Mouse (Mus musculus) cerebellum, adult 8-10 months (tissue): ENCODE results near the gene Tmem201.

Source experiments
- DNase-seq: peaks from one replicate; pipeline ENCODE4 v3.0.0; 2022

Tmem201 gene

DNA sequence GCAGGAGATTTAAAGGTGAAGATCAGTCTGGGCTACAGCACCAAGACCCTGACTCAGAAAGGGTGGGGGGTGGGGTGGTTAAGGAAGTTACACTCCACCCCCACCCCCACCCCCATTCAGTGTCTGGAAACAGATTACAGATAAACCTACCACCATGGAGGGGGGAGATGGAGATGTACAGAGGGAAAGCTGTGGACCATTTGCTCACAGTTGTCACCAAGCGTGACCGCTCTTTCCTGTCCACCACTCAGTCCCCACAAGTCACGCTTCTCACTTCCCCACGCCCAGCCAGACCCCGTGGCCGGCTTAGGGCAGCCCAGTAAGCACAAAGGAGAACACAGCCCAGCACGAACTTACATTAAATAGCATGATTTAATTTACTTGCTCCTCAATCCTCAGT, 6.3 kb upstream of the Tmem201 start:
- no peak for DNase-seq

DNA sequence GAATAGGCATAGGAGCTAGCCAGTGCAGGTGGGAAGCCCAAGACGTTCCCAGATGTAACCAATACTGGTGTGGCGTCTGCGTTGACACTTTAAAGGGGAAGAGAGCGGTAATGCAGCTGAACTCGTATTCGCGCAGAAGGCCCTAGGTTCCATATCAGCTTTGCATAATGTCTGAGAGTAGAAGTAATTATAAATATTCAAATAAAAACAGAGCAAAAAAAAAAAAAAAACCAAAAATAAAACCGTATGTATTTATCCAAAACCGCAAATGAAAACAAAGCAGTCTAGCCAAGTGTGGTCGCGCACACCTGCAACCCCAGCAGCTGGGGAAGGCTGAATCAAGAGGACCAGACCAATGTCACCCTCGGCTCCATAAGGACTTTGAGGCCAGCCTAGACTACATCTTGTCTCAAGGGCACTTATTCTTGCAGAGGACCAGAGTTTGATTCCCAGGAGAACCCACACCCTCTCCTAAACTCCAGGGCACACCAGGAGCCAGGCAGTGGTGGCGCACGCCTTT, 4.2 kb upstream of the Tmem201 start:
- no peak for DNase-seq

DNA sequence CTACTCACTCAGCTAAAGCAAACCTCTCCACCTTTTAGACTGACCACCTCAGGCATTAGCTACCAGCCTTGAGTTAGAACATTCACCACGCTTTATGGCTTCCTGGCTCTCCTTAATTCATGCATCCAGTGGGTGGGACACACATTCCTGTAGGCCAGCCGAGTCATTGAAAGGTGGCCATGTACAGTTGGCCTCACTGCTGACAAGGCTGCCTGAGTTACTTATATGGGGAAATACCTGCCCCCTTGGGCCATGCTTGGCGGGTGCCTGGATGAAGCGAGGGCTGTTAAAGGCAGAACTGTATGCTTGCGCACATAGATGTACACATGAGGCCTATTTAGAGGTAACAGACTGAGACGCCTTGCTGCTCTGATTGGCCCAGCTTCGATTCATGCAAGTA, 2.5 kb upstream of the Tmem201 start:
- no peak for DNase-seq

DNA sequence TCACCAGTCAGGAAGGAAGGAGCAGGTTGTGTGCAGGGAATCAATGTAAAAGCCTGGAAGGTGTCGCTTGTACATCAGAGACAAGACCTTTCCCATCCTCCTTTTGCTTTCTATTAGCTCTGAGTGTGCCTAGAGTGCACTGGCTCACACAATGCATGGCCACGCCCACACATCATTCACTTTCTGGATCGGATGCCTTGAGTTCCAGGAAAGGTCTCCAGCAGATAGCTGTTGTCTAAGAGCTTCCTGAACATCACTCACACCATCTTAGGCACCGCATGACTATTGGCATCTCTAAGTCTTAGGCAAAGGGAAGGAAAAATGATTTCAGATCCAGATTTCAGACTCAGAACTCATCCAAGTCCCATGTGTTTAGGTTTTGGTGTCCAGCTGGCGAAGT, 1.6 kb upstream of the Tmem201 start:
- no peak for DNase-seq

DNA sequence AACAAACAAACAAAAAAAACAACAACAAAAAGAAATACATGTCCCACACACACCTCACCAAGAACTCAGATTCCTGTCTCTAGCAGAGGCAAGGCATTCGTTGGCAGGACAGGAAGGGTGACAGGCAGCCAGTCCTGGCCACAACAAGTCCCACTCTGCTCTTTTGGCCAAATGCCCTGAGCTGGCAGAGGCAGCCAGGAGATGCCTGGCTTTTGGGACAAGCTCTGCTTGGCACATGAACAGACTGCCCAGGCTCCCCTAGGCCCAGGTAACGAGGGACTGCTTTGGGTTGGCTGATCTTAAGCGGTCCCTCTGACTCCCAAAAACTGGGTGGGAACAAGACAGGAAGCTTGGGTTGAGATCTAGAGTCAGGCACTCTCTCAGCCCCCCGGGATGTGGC, 1.3 kb downstream of the Tmem201 start:
- DNase-seq = peak; percentile 93

DNA sequence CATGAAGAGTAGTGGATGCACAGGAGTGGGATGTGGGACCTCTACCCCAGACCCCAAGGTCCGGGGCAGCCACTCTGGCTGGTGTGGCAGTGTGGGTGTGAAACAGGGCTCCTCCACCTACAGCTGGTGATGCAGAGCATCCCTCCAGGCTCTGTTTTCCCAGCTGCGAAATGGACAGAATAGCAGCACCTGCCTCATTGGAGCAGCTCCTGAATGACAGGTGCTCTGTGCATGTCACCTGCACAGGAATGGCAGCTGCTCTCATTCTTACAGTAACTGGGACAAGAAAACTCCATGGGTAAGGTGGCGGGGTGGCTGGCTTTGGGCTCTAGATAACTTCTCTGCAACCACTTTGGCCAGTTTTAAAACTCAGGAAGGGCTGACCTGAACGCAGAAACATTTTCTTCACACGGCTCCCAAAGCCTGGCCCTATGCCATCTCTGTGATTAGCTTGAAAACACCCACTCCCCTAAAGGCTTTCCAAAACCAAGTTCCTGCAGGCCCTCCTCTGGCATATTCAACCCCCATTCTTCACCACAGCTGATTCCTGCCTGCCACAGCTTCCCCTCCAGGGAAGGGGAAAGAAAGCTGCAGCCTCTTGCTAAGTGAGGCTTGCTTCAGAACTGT, 2.1 kb downstream of the Tmem201 start:
- DNase-seq = peak; percentile 59

DNA sequence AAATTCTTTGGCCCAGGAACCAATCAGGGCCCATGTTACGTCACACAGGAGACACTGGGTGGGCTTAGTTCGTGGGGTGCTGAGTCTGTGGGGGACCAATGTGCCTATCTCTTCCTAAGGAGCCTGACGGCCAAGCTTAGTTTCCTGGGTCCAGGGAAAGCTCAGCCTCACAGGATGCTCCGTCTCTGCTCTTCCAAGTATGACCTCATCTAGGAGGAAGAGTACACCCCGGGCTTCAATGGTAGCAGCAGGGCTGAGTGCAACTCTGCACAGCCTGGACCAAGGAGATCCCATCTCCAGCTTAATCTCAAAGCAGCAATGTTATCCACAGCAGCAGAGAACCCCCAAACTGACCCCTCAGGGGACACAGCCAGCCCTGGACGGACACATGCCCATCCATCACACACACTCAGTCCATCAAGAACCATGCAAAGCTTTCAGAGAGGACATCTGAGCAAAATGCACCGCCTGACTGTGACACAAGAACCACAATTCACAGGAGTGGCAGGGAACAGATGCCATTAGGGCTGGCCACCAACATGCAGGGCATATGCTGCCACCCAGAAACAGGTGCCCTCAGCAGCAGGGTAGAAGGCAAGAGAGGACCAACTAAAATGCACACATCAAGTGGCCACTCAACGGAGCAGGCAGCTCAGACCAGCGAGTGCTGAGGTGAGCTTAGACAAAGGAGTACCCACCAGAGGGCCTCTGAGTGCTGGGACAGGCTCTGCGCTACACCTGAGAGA, 2.9 kb downstream of the Tmem201 start:
- peak; percentile 84 for DNase-seq

DNA sequence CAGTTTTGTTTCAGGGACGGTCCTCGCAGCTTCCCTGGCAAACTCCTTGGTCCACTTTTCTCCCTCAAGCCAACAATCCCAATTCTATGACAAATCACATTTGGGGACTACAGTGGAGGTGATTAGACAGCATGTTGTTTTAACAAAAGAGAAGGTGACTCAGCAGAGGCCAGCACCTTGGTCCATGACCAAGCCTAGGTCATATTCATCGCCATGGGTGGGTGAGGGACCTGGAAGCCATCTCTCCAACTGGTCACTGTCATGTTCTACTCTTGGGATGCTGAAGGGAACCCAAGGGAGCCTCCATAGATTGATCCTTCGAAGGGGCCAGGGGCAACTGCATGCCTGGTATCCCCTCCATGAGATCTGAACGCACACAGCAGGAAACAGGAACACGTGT, 3.6 kb downstream of the Tmem201 start:
- DNase-seq = peak; percentile 35

DNA sequence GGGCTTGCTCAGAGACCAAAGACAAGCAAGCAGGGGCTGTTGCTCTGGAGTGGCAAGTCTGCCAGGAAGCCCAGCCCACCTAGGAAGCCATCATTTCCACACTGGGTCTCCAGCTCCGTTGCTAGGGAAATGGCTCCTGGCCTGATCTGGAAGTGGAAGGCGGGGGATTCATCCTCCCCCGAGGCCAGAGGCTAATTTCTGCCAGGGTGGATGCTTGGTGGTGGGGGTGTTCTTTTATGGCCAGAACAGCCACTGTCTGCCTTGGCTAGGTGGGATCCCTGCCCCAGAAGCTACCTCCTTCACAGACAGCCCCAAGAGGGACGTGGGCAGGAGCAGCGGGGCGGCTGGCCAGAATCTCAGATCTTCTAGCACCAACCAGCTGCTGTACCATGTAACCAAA, 4.1 kb downstream of the Tmem201 start:
- no peak for DNase-seq

DNA sequence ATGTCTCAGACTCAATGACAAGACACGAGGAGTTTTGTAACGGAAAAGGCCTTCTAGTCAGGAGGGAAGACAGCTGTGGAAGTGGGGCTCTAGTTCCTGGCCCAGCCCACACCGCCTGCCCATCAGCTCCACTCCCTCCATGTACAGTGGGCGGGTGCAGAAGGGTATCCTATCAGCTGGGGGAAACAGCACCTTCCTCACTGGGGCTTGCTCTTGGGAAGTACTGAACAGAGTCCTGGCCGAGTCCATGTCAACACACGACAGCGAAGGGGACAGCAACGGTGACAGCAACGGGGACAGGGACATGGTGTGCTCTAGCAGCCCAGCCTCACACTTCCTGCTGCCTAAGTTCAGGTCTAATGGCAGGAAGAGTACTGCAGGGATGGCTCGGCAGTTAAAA, 5.0 kb downstream of the Tmem201 start:
- DNase-seq = no peak

DNA sequence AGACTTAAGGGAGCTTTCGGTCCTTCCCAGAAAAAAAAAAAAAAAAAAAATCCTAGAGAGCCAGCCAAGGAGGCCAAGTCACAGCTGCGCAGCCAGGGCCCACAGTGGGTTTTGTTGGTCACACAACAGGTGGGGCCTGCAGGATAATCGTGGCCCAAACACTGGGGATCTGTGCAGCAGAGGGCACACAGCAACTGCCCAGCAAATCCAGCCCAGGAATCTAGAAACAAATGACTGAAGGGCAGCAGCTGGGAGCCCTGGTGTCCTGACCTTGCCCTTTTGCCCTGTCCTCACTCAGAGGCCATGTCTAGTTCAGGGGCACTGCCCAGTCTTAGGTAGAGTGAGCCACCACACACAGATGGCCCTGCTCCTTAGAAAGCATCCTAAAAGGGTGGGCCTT, 5.5 kb downstream of the Tmem201 start:
- no peak for DNase-seq

DNA sequence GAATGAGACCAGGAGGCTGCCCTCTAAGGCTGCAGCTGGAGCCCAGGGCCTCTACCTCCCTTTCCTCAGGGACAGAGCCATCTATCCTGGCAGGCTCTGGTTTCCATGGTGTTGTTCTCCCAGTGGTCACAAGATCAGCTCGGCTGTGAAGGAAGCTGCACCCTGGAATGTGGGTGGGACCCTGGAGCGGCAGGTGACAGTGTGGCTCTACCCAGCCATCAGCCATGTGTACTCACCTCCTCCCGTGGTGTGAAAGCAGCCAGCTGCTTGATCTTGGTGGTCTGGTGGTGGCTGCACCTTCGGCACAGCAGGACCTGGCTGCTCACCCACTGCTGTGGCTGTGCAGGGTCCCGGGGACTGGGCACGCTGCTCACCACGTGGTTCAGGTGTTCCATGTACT, 7.0 kb downstream of the Tmem201 start:
- no peak for DNase-seq

DNA sequence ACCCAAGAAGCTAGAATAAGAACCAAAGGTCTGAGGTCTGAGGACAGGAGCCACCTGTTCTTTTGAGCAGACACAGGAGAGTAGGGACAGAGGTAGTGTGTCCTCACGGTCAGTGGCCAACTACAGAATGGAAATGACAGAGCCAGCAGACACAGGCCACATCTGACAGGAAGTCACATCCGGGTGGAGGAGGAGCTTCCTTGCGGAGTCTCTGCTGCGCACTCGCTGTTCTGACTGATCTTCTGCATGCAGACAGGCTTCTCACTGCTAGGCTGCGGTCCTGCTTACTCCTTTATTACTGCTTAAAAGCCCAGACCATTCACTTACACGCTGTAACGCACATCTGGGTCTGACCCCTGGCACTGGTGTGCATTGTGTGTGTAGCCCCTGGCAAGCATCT, 9.0 kb downstream of the Tmem201 start:
- no peak for DNase-seq

DNA sequence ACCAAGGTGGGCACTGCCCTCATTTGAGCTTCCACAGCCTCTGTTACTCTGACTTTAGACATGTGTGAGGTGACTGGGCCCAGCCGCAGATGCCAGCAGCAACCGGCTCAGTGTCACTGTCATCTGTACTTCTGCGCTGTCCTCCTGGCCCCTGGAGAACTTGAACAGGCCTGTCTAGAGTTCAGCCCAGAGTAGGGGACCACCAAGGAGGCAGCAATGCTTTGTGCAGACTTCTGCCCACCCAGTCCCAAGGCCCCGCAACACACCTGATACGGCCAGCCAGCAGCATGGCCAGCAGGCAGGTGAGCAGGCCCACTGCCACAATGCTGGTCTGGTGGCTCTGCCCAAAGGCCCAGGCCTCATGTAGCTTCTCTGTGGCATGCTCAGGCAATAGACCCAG, 10.2 kb downstream of the Tmem201 start:
- DNase-seq = no peak

DNA sequence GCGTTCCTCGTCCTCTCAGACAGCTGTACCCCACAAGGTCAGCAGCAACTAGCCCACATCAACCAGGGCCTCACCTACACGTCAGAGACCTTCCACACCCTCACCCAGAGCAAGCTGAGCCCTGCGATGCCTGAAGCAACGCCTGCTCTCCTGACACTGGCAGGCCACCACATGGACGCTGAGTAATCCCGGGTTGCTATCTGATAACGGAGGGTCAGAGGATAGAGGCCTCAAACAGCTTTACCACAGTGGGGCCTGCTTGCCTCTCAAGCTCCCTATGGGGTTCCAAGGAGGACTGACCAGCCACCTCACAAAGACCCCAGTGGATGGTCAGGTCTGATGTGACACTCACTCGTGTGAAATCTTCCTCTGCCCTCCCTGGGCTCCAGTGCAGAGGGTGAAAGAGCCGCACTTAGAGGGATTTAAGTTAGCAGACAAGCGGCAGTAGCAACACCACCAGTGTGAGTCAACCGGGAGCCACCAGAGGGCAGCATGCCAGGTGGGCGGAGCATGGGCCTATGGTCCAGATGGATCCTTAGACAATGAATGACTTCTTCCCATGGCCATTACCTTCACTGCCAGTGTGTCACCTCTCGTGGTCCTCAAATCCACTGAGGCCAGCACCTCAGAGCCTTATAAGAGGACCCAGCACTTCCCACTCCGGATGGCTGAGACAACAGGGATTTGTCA, 12.0 kb downstream of the Tmem201 start:
- peak; percentile 94 for DNase-seq

DNA sequence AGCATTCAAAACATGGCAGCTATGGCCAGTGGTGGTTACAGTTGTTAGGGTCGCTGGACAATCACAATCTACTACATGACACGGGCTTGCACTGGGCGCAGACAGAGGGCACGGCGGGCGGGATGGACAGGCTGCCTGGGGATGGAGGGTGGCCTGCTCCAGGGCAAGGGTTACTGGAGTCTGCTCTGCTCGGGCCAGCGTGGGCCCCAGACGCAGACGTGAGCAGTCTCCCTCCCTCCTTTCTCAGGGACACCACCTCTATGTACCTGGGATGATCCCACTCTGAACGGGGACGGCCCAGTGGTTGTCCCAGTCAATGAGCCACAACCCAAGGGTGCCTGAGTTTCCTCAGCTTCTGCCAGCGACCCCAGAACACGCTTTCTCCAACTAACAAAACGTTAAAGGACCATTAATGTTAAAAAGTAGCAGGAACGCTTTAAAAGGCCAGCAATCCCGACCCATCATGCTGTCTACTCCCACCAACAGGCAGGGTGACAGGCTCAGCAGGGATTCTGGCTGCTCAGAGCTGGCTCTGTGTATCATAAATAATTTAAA, 12.9 kb downstream of the Tmem201 start:
- DNase-seq = no peak

DNA sequence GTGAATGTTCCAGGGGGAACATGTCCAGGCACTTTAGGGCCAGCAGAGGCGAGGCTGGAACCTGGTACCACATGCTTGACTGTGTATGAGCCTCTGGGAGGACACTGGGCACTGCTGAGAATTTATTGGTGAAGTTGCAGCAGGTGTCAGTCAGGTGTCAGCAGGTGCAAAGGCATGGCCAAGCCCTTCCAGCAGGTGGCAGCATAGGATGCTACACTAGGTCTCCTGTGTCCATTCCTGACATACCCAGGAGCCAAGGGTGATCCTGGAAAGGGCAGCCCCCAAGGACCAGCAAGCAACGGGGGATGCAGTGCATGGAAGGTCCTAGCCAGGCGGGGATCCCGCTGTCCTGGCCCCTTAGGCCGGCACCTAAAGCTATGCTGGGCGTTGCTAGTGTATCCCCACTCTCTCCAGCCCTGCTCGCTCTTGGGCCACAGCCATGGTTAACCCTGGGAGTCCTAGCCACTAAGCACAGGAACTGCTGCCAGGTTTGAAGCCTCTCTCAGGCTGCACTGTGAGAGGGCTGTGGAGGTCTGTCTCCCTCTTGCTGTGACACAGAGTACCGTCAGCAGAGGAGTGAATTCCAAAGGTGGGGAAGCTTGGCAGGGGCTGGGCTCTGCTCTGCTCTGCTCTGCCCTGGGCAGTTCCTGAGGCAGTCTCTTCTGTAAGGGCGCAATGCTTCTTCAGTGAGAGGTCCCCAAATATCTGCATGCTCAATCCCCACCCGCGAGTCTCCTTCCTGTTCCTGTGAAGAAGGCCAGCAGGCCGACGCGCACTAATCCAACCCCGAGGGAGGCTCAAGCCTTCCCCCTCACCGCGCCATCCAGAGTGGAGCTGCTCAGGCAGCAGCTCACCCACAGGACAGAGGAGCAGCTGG, 13.8 kb downstream of the Tmem201 start:
- DNase-seq = peak; percentile 92

DNA sequence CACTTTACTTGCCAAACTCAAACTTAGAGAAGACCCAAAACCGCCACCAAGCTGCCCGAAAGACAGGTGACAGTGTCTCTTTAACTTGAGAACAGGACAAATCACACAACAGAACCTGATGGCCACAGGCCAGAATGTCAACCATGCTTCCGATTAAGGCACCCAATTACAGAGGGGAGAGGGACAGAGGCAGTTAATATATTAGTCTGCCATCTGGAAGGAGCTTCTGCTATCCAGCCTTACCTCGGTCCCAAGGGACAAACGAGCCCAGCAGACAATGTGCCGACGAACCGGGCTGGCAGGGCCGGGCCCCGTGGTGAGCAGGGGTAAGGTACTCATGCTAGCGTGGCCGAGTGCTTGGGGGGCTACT, 14.8 kb downstream of the Tmem201 start:
- no peak for DNase-seq

DNA sequence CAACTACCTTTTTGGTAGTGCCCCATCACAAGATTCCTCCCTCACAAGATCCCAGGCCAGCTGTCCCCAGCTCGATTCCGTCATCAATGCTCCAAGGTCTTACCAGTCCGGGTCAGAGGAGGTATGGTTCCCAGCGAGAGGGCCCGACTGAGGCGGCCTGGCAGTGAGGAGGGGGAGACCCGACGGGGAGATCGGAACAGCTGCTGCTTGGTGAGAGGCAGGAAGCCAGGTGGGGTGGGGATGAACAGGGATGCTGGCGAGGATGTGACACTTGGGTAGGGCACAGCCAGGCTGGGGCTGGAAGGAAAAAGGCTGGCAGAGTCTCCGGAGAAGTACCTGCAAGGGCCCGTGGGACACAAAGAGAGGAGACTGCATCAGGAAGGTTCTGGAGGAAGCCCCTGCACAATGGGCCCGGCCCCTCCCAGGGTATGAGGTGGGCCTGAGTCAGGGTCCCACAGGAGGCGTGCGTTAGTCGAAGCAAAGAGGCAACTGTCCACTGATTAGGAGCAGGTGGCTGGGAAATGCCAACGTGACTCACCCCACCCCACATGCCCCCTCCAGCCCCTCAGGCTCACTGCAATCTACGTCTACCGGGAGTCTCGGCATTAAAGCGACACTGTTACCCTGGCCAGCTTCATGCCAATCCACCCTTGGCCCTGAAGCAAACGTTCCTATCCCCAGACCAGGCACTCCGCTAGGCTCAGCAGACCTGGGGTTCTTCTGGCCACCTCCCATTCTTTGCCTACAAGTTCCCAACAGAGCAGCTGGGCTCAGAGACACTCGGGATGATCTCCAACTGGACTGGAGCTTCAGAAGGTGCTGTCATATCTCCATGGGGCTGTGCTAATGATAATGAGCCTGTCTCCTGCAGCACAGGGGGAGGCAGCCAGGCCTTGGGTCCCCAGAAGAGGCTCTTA, 15.5 kb downstream of the Tmem201 start:
- DNase-seq = peak; percentile 55

DNA sequence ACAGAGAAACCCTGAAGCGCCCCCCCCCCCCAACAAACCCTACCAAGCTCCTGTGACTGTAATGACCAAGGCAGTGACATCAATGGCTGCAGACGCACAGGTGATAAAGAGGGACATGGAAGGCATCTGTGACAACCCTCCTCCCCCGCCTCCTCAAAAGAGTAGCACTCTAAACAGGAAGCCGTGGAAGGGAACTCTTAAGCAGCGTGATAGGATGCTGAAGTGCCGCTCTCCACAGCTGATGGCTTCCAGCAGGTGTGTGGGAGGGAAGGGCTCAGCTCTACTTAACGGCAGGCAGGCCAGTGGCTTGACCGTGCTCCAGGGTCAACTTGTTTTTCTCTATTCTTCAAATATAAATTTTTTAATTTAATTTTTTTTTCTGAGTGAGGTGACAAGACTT, 16.7 kb downstream of the Tmem201 start:
- no peak for DNase-seq

DNA sequence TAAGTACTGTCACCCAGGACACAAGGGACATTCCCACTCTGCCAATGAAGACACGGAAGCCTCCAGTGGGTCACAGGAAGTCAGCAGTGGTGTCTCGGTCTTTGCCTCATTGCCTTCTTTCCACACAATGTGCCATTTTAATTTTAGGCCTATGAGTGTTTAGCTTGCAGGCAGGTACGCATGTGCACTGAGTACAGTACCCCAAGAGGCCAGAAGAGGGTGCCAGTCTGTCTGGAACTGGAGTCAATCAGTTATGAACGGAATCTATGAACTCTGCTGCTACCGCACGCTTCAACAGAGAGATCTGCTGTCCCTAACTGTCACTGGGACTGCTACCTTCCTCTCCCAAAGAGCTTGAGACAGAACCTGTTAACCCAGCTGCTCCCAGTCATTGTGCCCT, 18.2 kb downstream of the Tmem201 start:
- DNase-seq = peak; percentile 57

DNA sequence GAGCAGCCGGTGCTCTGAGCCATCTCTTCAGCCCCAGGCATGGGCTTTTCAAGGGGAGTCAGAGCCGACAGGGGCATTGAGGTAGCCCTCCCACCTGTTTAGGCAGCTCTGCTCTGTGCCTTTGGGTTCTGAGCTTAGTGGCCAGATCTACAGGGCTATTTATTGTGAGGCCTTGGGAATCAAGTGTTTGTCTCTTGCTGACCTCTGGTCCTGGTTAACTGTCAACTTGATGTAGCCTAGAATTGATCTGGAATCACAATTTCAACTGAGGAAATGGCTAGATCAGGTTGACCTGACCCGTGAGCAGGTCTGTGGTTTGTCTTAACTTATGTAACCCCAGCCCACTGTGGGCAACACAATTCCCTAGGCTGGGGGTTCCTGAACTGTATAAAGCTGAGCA, 23.3 kb downstream of the Tmem201 start:
- no peak for DNase-seq
